8 mouse cellular contexts compared by ENCODE assay signal in the genomic region with DNA sequence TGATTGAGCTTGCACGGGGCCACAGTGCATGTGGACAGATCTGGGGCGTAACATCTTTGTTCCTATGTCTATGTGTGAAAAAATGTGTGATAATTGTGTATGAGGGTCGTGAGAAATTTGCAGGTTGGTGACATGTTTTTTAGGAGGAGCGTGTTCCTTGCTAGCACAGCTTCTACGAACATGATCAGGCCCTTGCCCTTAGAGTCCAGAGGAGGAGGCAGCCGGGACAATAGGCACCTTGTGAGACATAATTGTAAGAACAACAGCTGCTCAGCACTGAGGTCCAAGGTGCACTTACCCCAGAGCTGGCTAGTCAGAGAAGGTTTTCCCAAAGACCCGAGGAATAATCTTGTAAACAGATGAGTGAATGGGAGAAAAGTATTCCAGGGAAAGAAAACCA. TPM values are rescaled to one million over a fixed set of nuclear protein-coding genes. Genes with fewer than 3 reads are reported as not detected.
DNase-seq lines count a peak whose midpoint lies in the region; ATAC-seq and TF ChIP-seq lines count a peak whose summit lies in the region.

No protein-coding gene starts in this region.

- TF ChIP-seq POLR2A in myocyte (IDR thresholded peaks at IDR 0.05; ENCODE audit: insufficient read length, low read depth) = no peak

- no peak for TF ChIP-seq CTCF in layer of hippocampus, adult 2 months (conservative IDR thresholded peaks at IDR 0.05)

- H3K79me2 ChIP-seq in myocyte (ENCODE audit: control insufficient read depth, insufficient read depth) = peaks cover 36% of the 10 kb centered on the region

- 38% methylated on average over 7 of the region's 7 CpGs for WGBS in forebrain, embryonic 14.5 days

- DNase-seq in layer of hippocampus, adult 2 months (ENCODE audit: low spot score in 2 of 2) = no peak
- no peak for DNase-seq in layer of hippocampus, adult 8-10 months (ENCODE audit: low spot score in 2 of 2)
- no peak for DNase-seq in forebrain, embryonic 14.5 days (ENCODE audit: low spot score)
- peak; percentile 44 for DNase-seq in kidney, postnatal 14 days
- DNase-seq in B cell, adult 2 months = no peak
- no peak for DNase-seq in left cerebral cortex, adult 8-10 months (ENCODE audit: low spot score in 2 of 2)
- DNase-seq in right cerebral cortex, postnatal 36 days (ENCODE audit: low spot score in 2 of 2) = no peak

- H3K36me3 ChIP-seq in forebrain, embryonic 14.5 days (ENCODE audit: control insufficient read depth, insufficient read depth, low read length) = no peaks in the 10 kb centered on the region
- no peaks in the 10 kb centered on the region for H3K36me3 ChIP-seq in myocyte (ENCODE audit: control insufficient read depth, insufficient read depth)

- H3K4me3 ChIP-seq in layer of hippocampus, adult 2 months = peak overlapping the region; percentile 81
- H3K4me3 ChIP-seq in forebrain, embryonic 14.5 days (ENCODE audit: low read depth, low read length) = peak overlapping the region; percentile 79; the same call in 1 of the 2 replicates
- H3K4me3 ChIP-seq in myocyte = peak overlapping the region; percentile 54

- no peaks in the 10 kb centered on the region for H3K9me3 ChIP-seq in forebrain, embryonic 14.5 days (replicated peaks; ENCODE audit: control insufficient read depth, low read length)

- H3ac ChIP-seq in myocyte (ENCODE audit: control insufficient read depth, insufficient read length) = peak overlapping the region; percentile 60

- no peak for ATAC-seq in forebrain, embryonic 14.5 days

- peak overlapping the region; percentile 78; the same call in 1 of the 2 replicates for H3K9ac ChIP-seq in forebrain, embryonic 14.5 days (ENCODE audit: low read length)

- H3K27ac ChIP-seq in layer of hippocampus, adult 2 months = peak overlapping the region; percentile 88
- H3K27ac ChIP-seq in forebrain, embryonic 14.5 days (ENCODE audit: low read depth, low read length) = no peak overlapping the region

- no peaks in the 10 kb centered on the region for H3K27me3 ChIP-seq in forebrain, embryonic 14.5 days (replicated peaks; ENCODE audit: control insufficient read depth, insufficient read depth, low read length)
- no peaks in the 10 kb centered on the region for H3K27me3 ChIP-seq in myocyte (ENCODE audit: control insufficient read depth, insufficient read depth, insufficient read length)

- peaks cover 7% of the 10 kb centered on the region; the same call in 1 of the 2 replicates for H3K4me1 ChIP-seq in forebrain, embryonic 14.5 days (ENCODE audit: control insufficient read depth, insufficient read depth, low read length)

- H3K4me2 ChIP-seq in forebrain, embryonic 14.5 days (ENCODE audit: low read length) = peak overlapping the region; percentile 77
- peak overlapping the region; percentile 81 for H3K4me2 ChIP-seq in myocyte (ENCODE audit: low read depth)

TF ChIP-seq in myocyte, 11 proteins besides CTCF, POLR2A, EP300 and RAD21:
- TF ChIP-seq MYOD1 (IDR thresholded peaks at IDR 0.05; ENCODE audit: control insufficient read depth in 1 of 3, insufficient read length in 2 of 3, low read depth in 2 of 3) (peak in 2 of 3 experiments; percentile 34 to 35), E2F4 (IDR thresholded peaks at IDR 0.05; ENCODE audit: insufficient read depth) (no peak)

RNA-seq across cellular contexts. Expression of a gene that starts 0.6 kb away (rescaled TPM):
- total RNA-seq in layer of hippocampus, adult 2 months (2021) = 10 to 100 TPM; 26.0 to 27.6 TPM
- 10 to 100 TPM; 21.6 to 25.8 (median 23.3) TPM for total RNA-seq in layer of hippocampus, adult 8-10 months (2022)
- polyA plus RNA-seq in forebrain, embryonic 14.5 days (2014; fragmentation: Nextera tagmentation; extraction: Ambion mirVana) = 26.6 and 27.1 TPM in 2 replicates
- polyA plus RNA-seq in myocyte (2012; fragmentation: generic; extraction: Trizol) = 57.4 TPM
- total RNA-seq in left cerebral cortex, adult 8-10 months (2022) = 10 to 100 TPM; 13.4 to 16.2 (median 13.9) TPM
